Mouse (Mus musculus): ENCODE data around the gene Riox1.

GRCm38 (mm10) chr12:83972117-83972516 is 21.7 kb downstream of the Riox1 start:
- TF ChIP-seq CTCF (IDR thresholded peaks at IDR 0.05; ENCODE audit: control insufficient read depth, insufficient read depth, insufficient replicate concordance, low read depth, low read length) (no peak; the same call in 1 of the 2 replicates), POLR2A (IDR thresholded peaks at IDR 0.05; ENCODE audit: control insufficient read depth, low read depth, low read length) (no peak)

Measured in testis, adult 2 months (tissue).